Mouse (Mus musculus) E14TG2a.4 (cell line): ENCODE data around the gene Dnajc9.
A peak's percentile ranks its signal among the peaks of the same experiment; 100 is the strongest.

ENCODE experiments used
- CTCF ChIP-seq: conservative IDR thresholded peaks from 2 replicates; pipeline ENCODE4 v1.5.1; 2014; ENCODE audit warnings: low read length
- NANOG ChIP-seq: IDR thresholded peaks from 2 replicates; pipeline ENCODE4 v1.6.1; 2014; ENCODE audit warnings: borderline replicate concordance, low read length, mixed read lengths
- POU5F1 ChIP-seq: IDR thresholded peaks from 2 replicates; pipeline ENCODE4 v1.6.1; 2014; ENCODE audit warnings: low read length, borderline replicate concordance

DNA sequence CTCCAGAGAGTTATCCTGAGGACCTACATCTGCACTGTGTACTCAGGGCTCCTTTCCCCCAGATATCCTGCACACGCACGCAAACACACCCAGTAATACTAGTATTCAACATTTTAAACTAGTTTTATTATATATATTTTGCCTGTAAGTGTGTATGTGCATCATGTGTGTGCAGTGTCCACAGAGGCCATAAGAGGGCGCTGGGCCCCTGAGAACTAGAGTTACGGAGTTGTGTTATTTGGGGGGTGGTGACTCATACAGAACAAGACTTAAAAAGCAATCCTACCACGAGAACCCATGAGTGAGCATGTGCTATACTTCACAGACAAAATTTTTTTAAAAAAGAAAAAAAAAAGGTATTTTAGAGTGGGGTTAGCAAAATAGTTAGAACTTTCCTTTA is 49.3 kb downstream of the Dnajc9 start:
- TF ChIP-seq CTCF, result peak; percentile 78
- TF ChIP-seq NANOG, result no peak
- TF ChIP-seq POU5F1, result no peak
